Mouse (Mus musculus): ENCODE data around the gene Ptprj.

DNA sequence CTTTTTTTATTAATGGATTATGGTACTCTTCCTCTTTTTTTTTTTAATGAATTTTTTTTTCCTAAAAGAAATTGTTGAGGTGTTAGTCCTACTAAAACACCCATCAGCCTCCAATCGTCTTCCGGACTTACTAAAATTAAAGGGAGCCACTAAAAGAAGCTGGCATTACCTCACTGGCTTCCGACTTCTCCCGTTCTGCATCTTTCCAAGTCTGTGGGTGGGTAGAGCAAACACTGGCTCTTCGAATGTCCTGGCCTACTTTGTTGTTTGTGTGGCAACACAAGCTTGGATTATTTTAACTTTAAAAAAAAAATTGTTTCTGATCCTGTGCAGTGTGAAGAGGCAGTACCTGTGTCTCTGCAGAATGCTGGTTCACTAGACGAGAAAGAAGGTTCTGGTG, 62.2 kb downstream of the Ptprj start:
- no peak for TF ChIP-seq GATA1 (IDR thresholded peaks at IDR 0.05; ENCODE audit: borderline replicate concordance, low read length)
- TF ChIP-seq FLI1 (IDR thresholded peaks at IDR 0.05; ENCODE audit: low read length): no peak
